Mouse (Mus musculus): ENCODE measurements around the gene Apobec2. TPM values are rescaled to one million over a fixed set of nuclear protein-coding genes. Genes with fewer than 3 reads are reported as not detected.

Gene Apobec2
- total and polyA plus RNA-seq, 3 experiments: 0.11 TPM; not detected in 2

GRCm38 (mm10) chr17:48433006-48433655 lies 401 bp upstream of the Apobec2 start:
- no peak for TF ChIP-seq POLR2AphosphoS5 (IDR thresholded peaks at IDR 0.05; ENCODE audit: insufficient replicate concordance, low read depth, low read length)
- no peak for TF ChIP-seq CTCF (IDR thresholded peaks at IDR 0.05; ENCODE audit: low read depth, low read length)
- no peak for TF ChIP-seq TAL1 (conservative IDR thresholded peaks at IDR 0.05; ENCODE audit: low read depth, low read length)
- no peak for TF ChIP-seq GATA1 (IDR thresholded peaks at IDR 0.05; ENCODE audit: borderline replicate concordance, low read length)
- Histone ChIP-seq H3K4me1 (ENCODE audit: insufficient read depth, low read depth, low read length) (peaks cover 21% of the 10 kb centered on the region), H3K4me3 (ENCODE audit: low read depth, low read length) (no peak overlapping the region), H3K9me3 (replicated peaks) (no peaks in the 10 kb centered on the region), H3K27me3 (ENCODE audit: insufficient read depth, low read length) (peaks cover 6% of the 10 kb centered on the region; the same call in 1 of the 2 replicates), H3K36me3 (replicated peaks) (no peaks in the 10 kb centered on the region)
- ATAC-seq (ENCODE audit: extremely low read depth, insufficient number of reproducible peaks, low FRiP score, poor library complexity, severe bottlenecking) (no peak), DNase-seq (ENCODE audit: low spot score) (no peak)

GRCm38 (mm10) chr17:48431054-48431453 lies 1.7 kb downstream of the Apobec2 start:
- H3K27me3 ChIP-seq (ENCODE audit: insufficient read depth, low read length): peaks cover 7% of the 10 kb centered on the region; the same call in 1 of the 2 replicates
- H3K4me1 ChIP-seq (ENCODE audit: insufficient read depth, low read depth, low read length): peaks cover 31% of the 10 kb centered on the region
- DNase-seq (ENCODE audit: low spot score) (no peak), ATAC-seq (ENCODE audit: extremely low read depth, insufficient number of reproducible peaks, low FRiP score, poor library complexity, severe bottlenecking) (no peak)
- H3K9me3 ChIP-seq (replicated peaks): no peaks in the 10 kb centered on the region
- no peak for TF ChIP-seq GATA1 (IDR thresholded peaks at IDR 0.05; ENCODE audit: borderline replicate concordance, low read length)
- TF ChIP-seq TAL1 (conservative IDR thresholded peaks at IDR 0.05; ENCODE audit: low read depth, low read length): no peak
- TF ChIP-seq POLR2AphosphoS5 (IDR thresholded peaks at IDR 0.05; ENCODE audit: insufficient replicate concordance, low read depth, low read length): no peak
- TF ChIP-seq CTCF (IDR thresholded peaks at IDR 0.05; ENCODE audit: low read depth, low read length): no peak
- TF ChIP-seq GATA2 (IDR thresholded peaks at IDR 0.05; ENCODE audit: borderline replicate concordance, low read depth, low read length): no peak
- H3K36me3 ChIP-seq (replicated peaks): no peaks in the 10 kb centered on the region
- no peak overlapping the region for H3K4me3 ChIP-seq (ENCODE audit: low read depth, low read length)

- Histone ChIP-seq H3K4me3 (ENCODE audit: low read depth, low read length) (no peak overlapping the region), H3K4me1 (ENCODE audit: insufficient read depth, low read depth, low read length) (peaks cover 38% of the 10 kb centered on the region), H3K36me3 (replicated peaks) (no peaks in the 10 kb centered on the region), H3K27me3 (ENCODE audit: insufficient read depth, low read length) (peaks cover 7% of the 10 kb centered on the region; the same call in 1 of the 2 replicates), H3K9me3 (replicated peaks) (no peaks in the 10 kb centered on the region)
- DNase-seq (ENCODE audit: low spot score) (no peak), ATAC-seq (ENCODE audit: extremely low read depth, insufficient number of reproducible peaks, low FRiP score, poor library complexity, severe bottlenecking) (no peak)
- TF ChIP-seq GATA2 (IDR thresholded peaks at IDR 0.05; ENCODE audit: borderline replicate concordance, low read depth, low read length) (no peak), GATA1 (IDR thresholded peaks at IDR 0.05; ENCODE audit: borderline replicate concordance, low read length) (no peak), CTCF (IDR thresholded peaks at IDR 0.05; ENCODE audit: low read depth, low read length) (no peak), POLR2AphosphoS5 (IDR thresholded peaks at IDR 0.05; ENCODE audit: insufficient replicate concordance, low read depth, low read length) (no peak), TAL1 (conservative IDR thresholded peaks at IDR 0.05; ENCODE audit: low read depth, low read length) (no peak)
Measured at GRCm38 (mm10) chr17:48430394-48430793, 2.3 kb downstream of the Apobec2 start.

- Histone ChIP-seq H3K4me3 (ENCODE audit: low read depth, low read length) (no peak overlapping the region), H3K36me3 (replicated peaks) (no peaks in the 10 kb centered on the region), H3K4me1 (ENCODE audit: insufficient read depth, low read depth, low read length) (peaks cover 43% of the 10 kb centered on the region), H3K9me3 (replicated peaks) (no peaks in the 10 kb centered on the region), H3K27me3 (ENCODE audit: insufficient read depth, low read length) (peaks cover 6% of the 10 kb centered on the region; the same call in 1 of the 2 replicates)
- DNase-seq (ENCODE audit: low spot score) (no peak), ATAC-seq (ENCODE audit: extremely low read depth, insufficient number of reproducible peaks, low FRiP score, poor library complexity, severe bottlenecking) (no peak)
- no peak for TF ChIP-seq CTCF (IDR thresholded peaks at IDR 0.05; ENCODE audit: low read depth, low read length)
- no peak for TF ChIP-seq POLR2AphosphoS5 (IDR thresholded peaks at IDR 0.05; ENCODE audit: insufficient replicate concordance, low read depth, low read length)
- TF ChIP-seq TAL1 (conservative IDR thresholded peaks at IDR 0.05; ENCODE audit: low read depth, low read length): no peak
- TF ChIP-seq GATA1 (IDR thresholded peaks at IDR 0.05; ENCODE audit: borderline replicate concordance, low read length): no peak
- TF ChIP-seq GATA2 (IDR thresholded peaks at IDR 0.05; ENCODE audit: borderline replicate concordance, low read depth, low read length): no peak
Measured at GRCm38 (mm10) chr17:48427852-48428530, 4.7 kb downstream of the Apobec2 start.

- Histone ChIP-seq H3K9me3 (replicated peaks) (no peaks in the 10 kb centered on the region), H3K36me3 (replicated peaks) (no peaks in the 10 kb centered on the region), H3K4me1 (ENCODE audit: insufficient read depth, low read depth, low read length) (peaks cover 34% of the 10 kb centered on the region), H3K27me3 (ENCODE audit: insufficient read depth, low read length) (peaks cover 5% of the 10 kb centered on the region; the same call in 1 of the 2 replicates), H3K4me3 (ENCODE audit: low read depth, low read length) (no peak overlapping the region)
- DNase-seq (ENCODE audit: low spot score) (no peak), ATAC-seq (ENCODE audit: extremely low read depth, insufficient number of reproducible peaks, low FRiP score, poor library complexity, severe bottlenecking) (no peak)
- no peak for TF ChIP-seq GATA1 (IDR thresholded peaks at IDR 0.05; ENCODE audit: borderline replicate concordance, low read length)
- no peak for TF ChIP-seq GATA2 (IDR thresholded peaks at IDR 0.05; ENCODE audit: borderline replicate concordance, low read depth, low read length)
- no peak for TF ChIP-seq CTCF (IDR thresholded peaks at IDR 0.05; ENCODE audit: low read depth, low read length)
- no peak for TF ChIP-seq POLR2AphosphoS5 (IDR thresholded peaks at IDR 0.05; ENCODE audit: insufficient replicate concordance, low read depth, low read length)
- TF ChIP-seq TAL1 (conservative IDR thresholded peaks at IDR 0.05; ENCODE audit: low read depth, low read length): no peak
Measured at GRCm38 (mm10) chr17:48426991-48427750, 5.6 kb downstream of the Apobec2 start.

All from G1E (cell line).